10 mouse cellular contexts compared by ENCODE assay signal in genomic region chr5:37109280-37109849, GRCm38 (mm10). TPM values are rescaled to one million over a fixed set of nuclear protein-coding genes. Genes with fewer than 3 reads are reported as not detected.
A peak's percentile ranks its signal among the peaks of the same experiment; 100 is the strongest.
DNase-seq lines count a peak whose midpoint lies in the region; ATAC-seq and TF ChIP-seq lines count a peak whose summit lies in the region.
"Had no signal": no experiment of that assay in that cellular context is flagged by ENCODE, and none has a peak within 500 bp of the region (broad histone marks: within the 10 kb centered on the region; RNA-seq: fewer than 3 reads in every experiment).

No protein-coding gene starts in this region.

- intact Hi-C loops in gastrocnemius, postnatal 14 days (cut with DNase I; ENCODE audit: low total_unique reads): no loop called here
- intact Hi-C loops in left cerebral cortex, postnatal 10 days (cut with DNase I): loop anchor here (5.0 to 10.0 kb wide), 4 partner anchors 82 to 275 kb away; partner anchors contain the start of gene Man2b2

- H3K9me3 ChIP-seq in hindbrain, postnatal 0 days (ENCODE audit: low read length): no peaks in the 10 kb centered on the region
- no peaks in the 10 kb centered on the region for H3K9me3 ChIP-seq in stomach, embryonic 16.5 days (replicated peaks; ENCODE audit: control insufficient read depth, low read length)
- H3K9me3 ChIP-seq: liver, embryonic 13.5 days had no signal

- peaks cover 4% of the 10 kb centered on the region; the same call in 1 of the 2 replicates for H3K4me1 ChIP-seq in hindbrain, postnatal 0 days (ENCODE audit: insufficient read depth, low read length)
- no peaks in the 10 kb centered on the region for H3K4me1 ChIP-seq in stomach, embryonic 16.5 days (ENCODE audit: control insufficient read depth, insufficient read depth, low read length)
- H3K4me1 ChIP-seq: liver, embryonic 13.5 days had no signal

- no peaks in the 10 kb centered on the region for H3K36me3 ChIP-seq in hindbrain, postnatal 0 days (ENCODE audit: insufficient read depth, low read length)
- H3K36me3 ChIP-seq in stomach, embryonic 16.5 days (ENCODE audit: control insufficient read depth, insufficient read depth, low read length): no peaks in the 10 kb centered on the region
- H3K36me3 ChIP-seq: G1E; liver, embryonic 13.5 days had no signal

- H3K4me2 ChIP-seq in hindbrain, postnatal 0 days (ENCODE audit: low read depth, low read length): no peak overlapping the region
- no peak overlapping the region for H3K4me2 ChIP-seq in stomach, embryonic 16.5 days (ENCODE audit: low read depth, low read length)
- H3K4me2 ChIP-seq: liver, embryonic 13.5 days had no signal

- H3K27ac ChIP-seq in hindbrain, postnatal 0 days: no peak overlapping the region
- H3K27ac ChIP-seq in stomach, embryonic 16.5 days (ENCODE audit: low read length): no peak overlapping the region
- H3K27ac ChIP-seq: liver, embryonic 13.5 days had no signal

- peak; percentile 22 for DNase-seq in gastrocnemius, postnatal 14 days
- no peak for DNase-seq in gastrocnemius, postnatal 25 days
- peak; percentile 76 for DNase-seq in adrenal gland, adult 2 months
- peak; percentile 81 for DNase-seq in embryo, embryonic 10.5 days (ENCODE audit: low spot score)
- peak; percentile 84 for DNase-seq in hindbrain, postnatal 0 days (ENCODE audit: low spot score)
- peak; percentile 76 for DNase-seq in left cerebral cortex, postnatal 10 days (ENCODE audit: extremely low spot score in 1 of 2, low spot score in 2 of 2)
- DNase-seq in naive thymus-derived CD4-positive, alpha-beta T cell, adult 2 months (ENCODE audit: low read depth): peak; percentile 91
- DNase-seq: liver, embryonic 13.5 days had no signal

- H3K4me3 ChIP-seq in hindbrain, postnatal 0 days (ENCODE audit: low read length): no peak overlapping the region
- H3K4me3 ChIP-seq in stomach, embryonic 16.5 days (replicated peaks; ENCODE audit: low read length): no peak overlapping the region
- H3K4me3 ChIP-seq: liver, embryonic 13.5 days had no signal

- no peaks in the 10 kb centered on the region for H3K27me3 ChIP-seq in hindbrain, postnatal 0 days (ENCODE audit: insufficient read depth, low read length)
- H3K27me3 ChIP-seq in stomach, embryonic 16.5 days (ENCODE audit: control insufficient read depth, insufficient read depth, low read length): no peaks in the 10 kb centered on the region
- H3K27me3 ChIP-seq: liver, embryonic 13.5 days had no signal

- H3K9ac ChIP-seq in hindbrain, postnatal 0 days (replicated peaks; ENCODE audit: low read length): no peak overlapping the region
- H3K9ac ChIP-seq in stomach, embryonic 16.5 days (ENCODE audit: low read length): no peak overlapping the region
- H3K9ac ChIP-seq: liver, embryonic 13.5 days had no signal

- peak; percentile 59 for ATAC-seq in hindbrain, postnatal 0 days
- ATAC-seq in stomach, embryonic 16.5 days (ENCODE audit: insufficient read depth, low FRiP score): peak; percentile 34; the same call in 1 of the 2 replicates

- WGBS in hindbrain, postnatal 0 days: 25% methylated on average over 6 of the region's 6 CpGs
- WGBS in stomach, embryonic 16.5 days: 30% methylated on average over 6 of the region's 6 CpGs

- peak; percentile 90 for TF ChIP-seq CTCF in hindbrain, postnatal 0 days (IDR thresholded peaks at IDR 0.05; ENCODE audit: low read depth)

RNA-seq across cellular contexts. Expression of gene Gm1043, which starts 24.2 kb away (rescaled TPM):
- total RNA-seq in gastrocnemius, postnatal 14 days (2021): not detected
- not detected for total RNA-seq in gastrocnemius, postnatal 25 days (2021)
- total RNA-seq in adrenal gland, adult 2 months (2021): under 1 TPM; 0.23 to 0.52 TPM
- polyA plus RNA-seq in adrenal gland, adult 2 months (2012; rRNA removed): 0.03 and 0.68 TPM in 2 replicates
- total RNA-seq in hindbrain, postnatal 0 days (2014; rRNA removed): 17.4 and 20.0 TPM in 2 replicates
- polyA plus RNA-seq in hindbrain, postnatal 0 days (2015; fragmentation: Nextera tagmentation; extraction: Ambion mirVana): 1.5 and 1.7 TPM in 2 replicates
- 10 to 100 TPM; 22.5 to 25.5 TPM for total RNA-seq in left cerebral cortex, postnatal 10 days (2021)
- 0.05 TPM in 2 replicates for polyA plus RNA-seq in stomach, embryonic 16.5 days (2015; fragmentation: Nextera tagmentation; extraction: Ambion mirVana)
- polyA plus RNA-seq: G1E; liver, embryonic 13.5 days had no signal

Comparison
In these comparisons a context has a peak if more than half of its experiments do, and no peak if none do; other contexts are left out.
1. RNA of gene Gm1043, which starts 24.2 kb away (total RNA-seq): 22.5 to 25.5 TPM in left cerebral cortex, postnatal 10 days and 17.4 to 20.0 TPM in hindbrain, postnatal 0 days; 0.23 to 0.52 TPM in adrenal gland, adult 2 months, not detected in gastrocnemius, postnatal 14 days and not detected in gastrocnemius, postnatal 25 days; every median in the first group is over 10 times any median in the second.